Mouse (Mus musculus): ENCODE results near the gene Cpt2. TPM values are rescaled to one million over a fixed set of nuclear protein-coding genes. Genes with fewer than 3 reads are reported as not detected.

Gene Cpt2
- total RNA-seq, 2 experiments from 2014 or later: 48.5 to 80.7 TPM

Other genes starting within 250 kb of the Cpt2 start
- gene Dmrtb1, start 239.4 kb downstream of the Cpt2 start, total RNA-seq (2021): not detected
- under 1 TPM; 0.25 to 0.51 TPM for gene Lrp8, start 121.3 kb downstream of the Cpt2 start, total RNA-seq (2021)
- gene Magoh, start 43.9 kb downstream of the Cpt2 start, total RNA-seq (2021): 10 to 100 TPM; 25.9 to 33.0 TPM
- 10 to 100 TPM; 52.8 to 60.5 TPM for gene 0610037L13Rik, start 33.8 kb downstream of the Cpt2 start, total RNA-seq (2021)
- under 1 TPM; 0.06 to 0.09 TPM for gene Slc1a7, start 44.7 kb upstream of the Cpt2 start, total RNA-seq (2021)
- 1 to 10 TPM; 7.0 to 10.0 TPM for gene Podn, start 172.8 kb upstream of the Cpt2 start, total RNA-seq (2021)
- gene Scp2, start 221.4 kb upstream of the Cpt2 start, total RNA-seq (2021): 100 to 1,000 TPM; 103 to 135 TPM
- gene Echdc2, start 241.8 kb upstream of the Cpt2 start, total RNA-seq (2021): 1 to 10 TPM; 3.3 to 3.7 TPM

All from gastrocnemius, postnatal 14 days (tissue).